Mouse (Mus musculus): Measurements from ENCODE around the gene Cyb5d1.

The Cyb5d1 gene

DNA sequence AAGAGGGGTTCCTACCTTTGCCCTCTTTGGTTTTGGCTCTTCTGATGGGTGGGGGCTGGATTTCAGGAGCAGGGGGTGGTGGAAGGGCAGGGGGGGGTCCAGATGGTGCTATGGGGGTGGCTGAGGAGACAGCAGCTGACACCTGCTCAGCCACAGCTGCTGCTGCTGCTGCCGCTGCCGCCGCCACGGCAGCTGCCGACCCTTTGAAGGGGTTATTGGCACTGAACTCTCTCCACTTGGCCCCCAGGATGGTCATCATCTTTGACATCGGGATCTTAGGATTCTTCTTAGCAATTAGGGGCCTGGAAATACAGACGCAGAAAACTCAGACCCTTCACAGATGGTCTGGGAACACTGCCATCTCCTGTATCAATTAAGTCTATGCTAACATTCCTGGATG, 33.4 kb downstream of the Cyb5d1 start:
- no peak for ATAC-seq (ENCODE audit: low TSS enrichment)

DNA sequence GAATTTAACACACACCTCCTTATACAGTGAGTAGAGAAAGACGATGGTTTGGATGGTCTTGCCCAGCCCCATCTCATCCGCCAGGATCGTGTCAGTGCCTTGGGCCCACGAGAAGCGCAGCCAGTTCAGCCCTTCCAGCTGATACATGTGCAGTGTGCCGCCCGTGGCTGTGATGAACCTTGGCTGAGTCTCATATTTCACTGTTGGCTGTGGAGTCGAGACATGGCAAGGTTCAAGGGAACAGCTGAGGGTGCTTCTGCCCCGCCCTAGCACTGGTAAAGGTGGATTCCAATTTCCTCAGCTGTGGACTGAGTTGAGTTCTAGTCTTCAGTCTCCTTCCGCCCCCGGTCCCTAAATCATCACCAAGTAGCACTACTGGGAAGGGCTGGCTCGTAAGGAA, 37.7 kb downstream of the Cyb5d1 start:
- ATAC-seq (ENCODE audit: low TSS enrichment): no peak

DNA sequence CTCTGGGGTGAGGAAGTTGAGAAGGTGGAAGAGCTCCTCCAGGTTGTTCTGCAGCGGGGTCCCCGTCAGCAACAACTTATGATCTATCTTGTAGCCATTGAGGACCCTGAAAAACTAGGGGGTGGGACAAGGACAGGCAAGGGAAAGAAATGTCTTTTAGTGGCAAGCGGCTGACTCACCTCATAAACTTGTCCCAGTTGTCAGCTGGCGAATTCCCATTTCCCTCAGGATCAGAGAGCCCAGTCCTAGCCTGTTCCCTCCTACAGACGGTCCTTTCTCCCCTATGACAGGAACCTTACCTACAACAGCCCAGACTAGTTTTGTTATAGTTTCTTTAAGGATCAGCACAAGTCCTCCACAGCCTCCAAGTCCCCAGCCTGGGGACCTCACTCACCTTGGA, 38.9 kb downstream of the Cyb5d1 start:
- ATAC-seq (ENCODE audit: low TSS enrichment): no peak

DNA sequence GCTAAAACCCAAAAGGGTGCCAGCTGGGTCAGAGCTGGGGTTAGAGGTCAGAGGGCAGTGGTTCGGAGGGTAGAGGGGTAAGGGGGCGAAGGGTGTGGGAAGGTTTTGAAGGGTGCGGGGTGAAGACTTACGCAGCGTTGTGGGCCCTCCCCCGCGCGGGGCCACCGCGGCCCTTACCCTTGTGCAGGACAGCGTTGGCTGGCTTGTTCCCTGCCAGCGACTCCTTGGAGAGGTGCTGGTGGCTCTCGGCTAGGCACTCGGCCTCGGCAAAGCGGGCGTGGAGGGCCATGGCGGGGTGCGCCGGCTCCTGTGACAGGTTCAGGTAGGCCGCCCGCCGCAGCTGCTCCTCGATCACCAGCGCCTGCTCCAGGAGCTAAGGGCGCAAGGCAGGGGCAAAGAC, 49.0 kb downstream of the Cyb5d1 start:
- no peak for ATAC-seq (ENCODE audit: low TSS enrichment)

Measured in frontal cortex, adult (tissue).